Mouse (Mus musculus) G1E (cell line): ENCODE results near the gene S100pbp.
A peak's percentile ranks its signal among the peaks of the same experiment; 100 is the strongest.

Experiments
- CTCF ChIP-seq: IDR thresholded peaks from 2 replicates; pipeline ENCODE4 v1.5.1; 2012; ENCODE audit warnings: low read depth, low read length, inconsistent platforms, mixed read lengths
- GATA1 ChIP-seq: IDR thresholded peaks from 2 replicates; pipeline ENCODE4 v1.6.1; 2012; ENCODE audit warnings: borderline replicate concordance, low read length, inconsistent platforms, mixed read lengths
- GATA2 ChIP-seq: IDR thresholded peaks from 2 replicates; pipeline ENCODE4 v1.6.1; 2012; ENCODE audit warnings: low read depth, low read length, inconsistent platforms, borderline replicate concordance

GRCm38 (mm10) chr4:129111350-129111749, 78.2 kb downstream of the S100pbp start:
- TF ChIP-seq CTCF, result peak; percentile 10; the same call in 1 of the 2 replicates
- no peak for TF ChIP-seq GATA1
- no peak for TF ChIP-seq GATA2
